Mouse (Mus musculus): ENCODE results near the gene Exoc3l. TPM values are rescaled to one million over a fixed set of nuclear protein-coding genes. Genes with fewer than 3 reads are reported as not detected.

Exoc3l gene
- total RNA-seq, 2 experiments from 2014 or later: 0.79 to 1.8 TPM

DNA sequence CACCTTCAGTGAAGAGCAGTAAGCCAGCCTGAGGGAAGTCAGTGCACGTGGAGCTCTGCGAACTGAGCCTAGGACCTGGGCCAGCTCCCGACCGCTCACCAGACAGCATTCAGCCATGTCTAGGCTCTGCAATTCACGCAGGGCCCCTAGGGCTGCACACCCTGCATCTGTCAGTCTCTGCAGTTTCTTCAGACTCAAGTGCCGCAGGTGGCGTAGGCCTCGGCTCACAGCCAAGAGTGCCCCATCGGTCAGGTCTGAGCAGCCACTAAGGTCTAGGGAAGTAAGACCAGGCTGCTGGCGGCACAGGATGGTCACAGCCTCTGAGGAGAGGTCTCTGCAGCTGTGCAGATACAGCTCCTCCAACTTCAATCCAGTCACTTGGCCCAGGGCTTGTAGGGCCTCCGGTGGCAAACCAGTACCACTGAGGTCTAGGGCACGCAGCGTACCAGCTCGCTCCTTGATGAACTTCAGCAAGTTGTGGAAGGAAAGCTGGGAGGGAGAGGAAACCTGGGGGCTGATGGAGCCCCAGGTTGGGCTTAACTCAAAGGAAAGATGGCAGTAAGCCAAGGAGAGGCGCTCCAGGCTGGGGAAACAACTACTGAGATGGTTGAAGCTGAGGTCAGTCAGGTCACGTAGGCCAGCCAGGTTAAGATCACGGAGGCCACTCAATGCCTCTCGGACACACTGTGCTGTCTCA lies 19.3 kb upstream of the Exoc3l start:
- intact Hi-C loops (cut with DNase I): no loop called here
- no peak for DNase-seq (ENCODE audit: low spot score in 2 of 2)

DNA sequence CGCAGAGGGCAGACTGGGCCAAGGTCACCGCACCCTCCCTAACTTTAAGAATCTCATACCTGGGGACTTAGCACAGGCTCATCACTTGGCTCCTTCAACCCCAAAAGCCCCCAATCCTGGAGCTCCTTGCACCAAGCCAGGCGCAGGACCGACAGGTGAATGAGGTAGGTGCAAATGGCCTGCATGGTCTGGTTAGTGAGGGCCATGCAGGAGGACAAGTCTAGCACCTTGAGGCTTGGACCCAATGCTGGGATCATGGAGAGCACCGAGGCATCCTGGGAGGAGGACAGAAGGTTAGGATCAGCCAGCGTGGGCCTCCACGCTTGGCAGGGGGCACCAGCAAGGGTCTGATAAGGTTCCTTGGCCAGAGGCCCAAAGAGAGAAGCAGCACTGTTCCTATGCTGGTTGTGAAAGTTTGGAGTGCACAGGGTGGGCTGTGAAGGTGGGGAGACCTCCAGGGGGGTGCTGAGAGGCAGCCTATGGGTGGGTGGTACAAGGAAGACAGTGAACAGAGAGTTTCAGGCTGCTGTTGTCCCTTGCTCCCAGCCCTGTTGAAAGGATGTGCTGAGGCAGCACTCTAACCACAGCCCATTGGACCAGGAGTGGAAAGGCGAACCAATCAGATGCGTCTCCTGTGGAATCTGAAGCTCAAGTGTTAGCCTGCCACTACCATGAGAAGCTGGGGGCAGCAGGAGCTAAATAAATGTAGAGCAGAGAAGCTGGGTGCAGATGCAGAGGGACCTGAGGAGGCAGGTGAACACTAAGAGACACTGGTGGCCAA lies 17.9 kb upstream of the Exoc3l start:
- intact Hi-C loops (cut with DNase I): no loop called here
- DNase-seq (ENCODE audit: low spot score in 2 of 2): no peak

GRCm38 (mm10) chr8:105312891-105313481 lies 17.1 kb upstream of the Exoc3l start:
- intact Hi-C loops (cut with DNase I): no loop called here
- no peak for DNase-seq (ENCODE audit: low spot score in 2 of 2)

- intact Hi-C loops (cut with DNase I): no loop called here
- no peak for DNase-seq (ENCODE audit: low spot score in 2 of 2)
Measured at GRCm38 (mm10) chr8:105311718-105312117, 15.8 kb upstream of the Exoc3l start.

DNA sequence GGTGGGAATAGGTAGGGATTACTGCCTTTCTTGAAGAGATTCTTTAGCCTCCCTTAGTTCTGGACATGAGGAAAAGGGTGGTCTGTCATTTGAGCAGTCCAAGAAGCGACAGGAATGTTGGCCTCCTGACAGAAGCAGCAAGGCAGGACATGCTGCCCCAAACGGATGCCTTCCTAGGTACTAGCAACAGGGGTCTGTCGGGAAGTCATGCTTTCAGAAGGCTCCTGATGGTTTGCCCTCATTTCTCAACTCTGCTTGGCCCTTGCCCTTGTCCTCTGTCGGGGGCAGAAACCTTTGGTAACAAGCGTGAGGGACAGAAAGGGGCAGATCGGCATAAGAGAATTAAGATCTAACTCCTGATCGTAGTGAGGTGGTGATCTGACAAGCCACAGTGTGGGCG lies 14.2 kb upstream of the Exoc3l start:
- DNase-seq (ENCODE audit: low spot score in 2 of 2): no peak
- intact Hi-C loops (cut with DNase I): no loop called here

GRCm38 (mm10) chr8:105309142-105309847 lies 13.4 kb upstream of the Exoc3l start:
- intact Hi-C loops (cut with DNase I): no loop called here
- no peak for DNase-seq (ENCODE audit: low spot score in 2 of 2)

- no peak for DNase-seq (ENCODE audit: low spot score in 2 of 2)
- intact Hi-C loops (cut with DNase I): no loop called here
Measured at GRCm38 (mm10) chr8:105308428-105308827, 12.5 kb upstream of the Exoc3l start.

DNA sequence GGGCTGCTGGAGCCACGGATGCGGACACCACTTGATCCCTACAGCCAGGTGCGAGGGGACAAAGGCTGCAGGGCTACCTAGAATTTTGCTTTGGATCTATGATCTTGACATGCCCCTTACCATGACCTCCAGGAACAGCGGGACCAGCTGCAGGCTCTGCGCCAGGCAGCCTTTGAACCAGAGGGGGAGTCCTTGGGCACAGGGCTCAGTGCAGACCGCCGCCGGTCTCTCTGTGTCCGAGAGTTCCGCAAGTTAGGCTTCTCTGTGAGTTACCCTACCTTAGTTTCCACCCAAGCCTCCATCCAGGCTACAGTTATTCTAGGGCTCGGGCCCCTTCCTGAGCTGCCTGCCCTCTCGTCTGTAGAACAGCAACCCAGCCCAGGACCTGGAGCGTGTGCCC lies 11.8 kb upstream of the Exoc3l start:
- DNase-seq (ENCODE audit: low spot score in 2 of 2): no peak
- intact Hi-C loops (cut with DNase I): no loop called here

DNA sequence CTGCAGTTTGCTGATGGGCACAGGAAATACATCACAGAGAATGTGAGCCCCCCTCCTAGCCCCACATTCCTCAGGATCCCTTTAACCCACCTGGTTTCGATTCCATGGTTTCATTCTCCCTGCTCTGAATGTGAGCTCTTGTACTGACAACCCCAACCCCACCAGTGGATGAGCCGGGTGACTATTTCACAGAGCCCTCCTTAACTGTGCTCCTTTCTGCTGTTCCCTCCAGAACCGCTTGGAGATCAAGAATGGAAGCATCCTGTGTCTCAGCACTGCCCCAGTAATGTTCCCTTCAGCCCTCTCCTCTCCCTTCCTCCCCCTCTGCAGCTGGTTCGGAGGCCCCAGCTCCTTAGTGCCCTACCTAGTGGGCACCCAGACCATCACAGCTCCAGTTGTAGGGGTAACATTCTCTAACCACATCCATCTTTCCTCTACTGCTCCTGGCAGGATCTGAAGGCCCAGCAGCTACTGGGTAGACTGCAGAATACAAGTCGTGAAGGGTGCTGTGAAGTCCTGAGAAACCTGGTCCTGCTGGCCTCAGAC lies 10.3 kb upstream of the Exoc3l start:
- intact Hi-C loops (cut with DNase I): no loop called here
- no peak for DNase-seq (ENCODE audit: low spot score in 2 of 2)

- peak; percentile 47 to 60 for DNase-seq (ENCODE audit: low spot score in 2 of 2)
- intact Hi-C loops (cut with DNase I): no loop called here
Measured at GRCm38 (mm10) chr8:105305211-105306145, 9.6 kb upstream of the Exoc3l start, which contains the start of gene Elmo3. Gene Elmo3 (plus strand): TSS chr8:105305601.

DNA sequence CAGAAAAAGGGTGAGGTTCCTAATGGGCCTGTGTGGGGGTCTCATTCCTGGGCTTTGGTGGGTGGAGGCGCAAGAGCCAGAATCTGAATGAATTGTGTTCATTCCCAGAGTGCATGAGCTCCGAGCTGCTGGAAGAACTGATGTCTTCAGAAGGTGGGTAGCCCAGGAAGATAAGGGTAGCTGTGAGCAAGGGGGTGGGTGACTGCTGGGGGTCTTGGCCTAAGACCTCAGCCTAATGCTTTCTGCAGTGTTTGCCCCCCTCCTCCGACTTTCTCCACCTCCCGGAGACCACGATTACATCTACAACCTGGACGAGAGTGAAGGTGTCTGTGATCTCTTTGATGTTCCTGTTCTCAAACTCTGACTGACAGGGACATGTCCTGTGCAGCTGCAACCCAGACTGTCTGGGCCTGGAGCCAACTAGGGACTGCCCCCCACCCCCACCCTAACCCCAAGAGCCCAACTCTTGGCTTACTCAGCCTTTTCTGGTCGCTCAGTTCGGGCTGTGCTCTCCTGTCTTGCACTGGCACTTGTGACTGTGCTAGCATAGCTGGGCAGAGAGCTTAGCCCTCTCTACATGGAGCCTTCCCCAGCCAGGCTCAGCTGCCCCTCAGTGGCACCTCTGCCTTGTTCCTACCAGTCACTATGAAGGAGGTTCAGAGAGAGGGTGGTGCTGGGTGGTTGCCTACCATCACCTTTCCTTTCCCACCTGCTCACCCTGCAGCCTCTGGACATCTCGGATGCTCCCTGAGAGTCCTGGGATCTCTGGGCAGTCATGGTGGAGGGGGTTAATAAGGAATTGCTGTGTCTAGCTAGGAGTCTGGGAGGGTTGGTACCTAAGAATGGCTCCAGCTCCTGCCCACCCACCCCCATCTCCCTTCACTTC lies 8.7 kb upstream of the Exoc3l start:
- intact Hi-C loops (cut with DNase I): no loop called here
- no peak for DNase-seq (ENCODE audit: low spot score in 2 of 2)

DNA sequence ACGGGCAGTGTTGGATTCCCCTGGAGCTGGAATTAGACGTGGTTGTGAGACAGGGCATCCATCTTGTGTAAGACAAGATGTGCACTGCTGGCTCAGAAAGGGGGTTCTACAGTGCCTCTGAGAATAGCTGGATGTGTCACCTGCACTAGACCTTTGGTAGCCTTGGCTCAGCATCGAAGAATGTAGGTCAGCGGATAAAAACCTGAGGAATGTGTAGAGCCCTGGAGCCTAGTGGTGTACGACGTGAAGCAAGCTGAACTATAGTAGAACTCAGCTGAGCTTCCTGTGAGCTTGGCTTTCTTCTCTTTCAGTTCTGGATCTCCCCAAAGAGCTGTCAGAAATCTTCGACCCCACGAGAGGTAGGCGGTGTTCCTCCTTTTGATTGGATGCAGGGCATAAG lies 8.0 kb upstream of the Exoc3l start:
- intact Hi-C loops (cut with DNase I): no loop called here
- DNase-seq (ENCODE audit: low spot score in 2 of 2): no peak

GRCm38 (mm10) chr8:105303396-105303795 lies 7.5 kb upstream of the Exoc3l start:
- no peak for DNase-seq (ENCODE audit: low spot score in 2 of 2)
- intact Hi-C loops (cut with DNase I): no loop called here

DNA sequence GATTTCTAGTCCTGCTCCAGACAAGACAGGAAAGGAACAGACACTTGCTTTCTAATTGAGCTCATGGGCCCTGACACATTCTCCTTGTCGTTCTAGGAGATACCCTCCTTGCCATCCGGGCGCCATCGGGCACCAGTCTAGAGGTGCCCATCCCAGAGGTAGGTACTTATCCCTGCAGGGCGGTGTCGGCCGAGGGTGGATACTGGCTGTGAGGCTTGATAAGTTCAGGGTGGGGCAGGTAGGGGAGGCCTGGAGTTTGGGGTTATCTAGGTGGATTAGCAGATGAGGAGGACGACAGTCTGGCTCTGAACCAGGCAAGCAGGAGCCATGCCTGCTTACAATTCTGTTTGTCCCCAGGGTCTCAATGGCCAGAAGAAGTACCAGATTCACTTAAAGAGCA lies 4.1 kb upstream of the Exoc3l start:
- DNase-seq (ENCODE audit: low spot score in 2 of 2): no peak
- intact Hi-C loops (cut with DNase I): loop anchor here (5.0 kb wide), 1 partner anchor 658 kb away; the partner anchor contains the start of gene Ciao2b

GRCm38 (mm10) chr8:105298351-105299252 lies 2.7 kb upstream of the Exoc3l start:
- intact Hi-C loops (cut with DNase I): loop anchor here (5.0 kb wide), 1 partner anchor 656 kb away; the partner anchor contains the start of gene Ciao2b
- DNase-seq (ENCODE audit: low spot score in 2 of 2): no peak

- peak; percentile 92 to 94 for DNase-seq (ENCODE audit: low spot score in 2 of 2)
- intact Hi-C loops (cut with DNase I): loop anchor here (5.0 kb wide), 1 partner anchor 655 kb away; the partner anchor contains the start of gene Ciao2b
Measured at GRCm38 (mm10) chr8:105297511-105298192, 1.8 kb upstream of the Exoc3l start, which contains the start of gene E2f4. Gene E2f4 (plus strand): TSS chr8:105297663.
